Mouse (Mus musculus) stomach, embryonic 15.5 days (tissue): ENCODE measurements around the gene Gprin2. TPM values are rescaled to one million over a fixed set of nuclear protein-coding genes. Genes with fewer than 3 reads are reported as not detected.

Experiments
- ATAC-seq: fragments of 200-750 bp; cut with Nextera tagmentation; 2 replicates; pipeline ENCODE4 v1.8.0; 2017; ENCODE audit warnings: low read depth, moderate number of reproducible peaks, moderate TSS enrichment; ENCODE audit not compliant: insufficient read depth, low FRiP score
- H3K27ac ChIP-seq: fragments of 300-500 bp; sonication (generic); 2 replicates; pipeline ENCODE4 v1.5.1; 2015; ENCODE audit warnings: mild to moderate bottlenecking, inconsistent platforms
- H3K27me3 ChIP-seq: fragments of 300-500 bp; sonication (generic); replicated peaks from 2 replicates; pipeline ENCODE4 v1.6.1; 2015; ENCODE audit warnings: inconsistent platforms
- H3K36me3 ChIP-seq: fragments of 300-500 bp; sonication (generic); 2 replicates; pipeline ENCODE4 v1.6.1; 2015; ENCODE audit warnings: inconsistent platforms
- H3K4me1 ChIP-seq: fragments of 300-500 bp; sonication (generic); 2 replicates; pipeline ENCODE4 v1.6.1; 2015; ENCODE audit warnings: inconsistent platforms
- H3K4me2 ChIP-seq: fragments of 300-500 bp; sonication (generic); 2 replicates; pipeline ENCODE4 v1.6.1; 2015; ENCODE audit warnings: mild to moderate bottlenecking, inconsistent platforms
- H3K4me3 ChIP-seq: fragments of 300-500 bp; sonication (generic); replicated peaks from 2 replicates; pipeline ENCODE4 v1.5.1; 2015; ENCODE audit warnings: inconsistent platforms
- H3K9ac ChIP-seq: fragments of 300-500 bp; sonication (generic); 2 replicates; pipeline ENCODE4 v1.6.1; 2015; ENCODE audit warnings: inconsistent platforms
- H3K9me3 ChIP-seq: fragments of 300-500 bp; sonication (generic); 2 replicates; pipeline ENCODE4 v1.6.1; 2016; ENCODE audit warnings: inconsistent platforms
- WGBS: fragments of 180-500 bp; shearing (Covaris S2); methylation state at CpG from one replicate; pipeline ENCODE4 v1.1.7; 2015; 5-methylcytosine and 5-hydroxymethylcytosine counted together
- polyA plus RNA-seq: library from polyadenylated mRNA; unstranded; fragments of >200 nt; fragmentation: Nextera tagmentation; extraction: Ambion mirVana; gene quantifications from 2 replicates; pipeline ENCODE4 v1.2.1, GENCODE M21; 2015

Gprin2 gene
- polyA plus RNA-seq, 1 experiment from 2014 or later: 0.60 TPM

- Histone ChIP-seq H3K4me3 (no peak overlapping the region), H3K9me3 (no peaks in the 10 kb centered on the region), H3K36me3 (no peaks in the 10 kb centered on the region), H3K4me1 (no peaks in the 10 kb centered on the region), H3K27me3 (no peaks in the 10 kb centered on the region), H3K27ac (no peak overlapping the region), H3K9ac (no peak overlapping the region), H3K4me2 (no peak overlapping the region)
- 86% methylated on average over 15 of the region's 15 CpGs for WGBS
- ATAC-seq: no peak
Observed at GRCm38 (mm10) chr14:34195466-34195865, 6.0 kb downstream of the Gprin2 start.

GRCm38 (mm10) chr14:34193879-34194278, 7.6 kb downstream of the Gprin2 start:
- H3K4me2 ChIP-seq: no peak overlapping the region
- WGBS: 71% methylated on average over 4 of the region's 4 CpGs
- H3K9me3 ChIP-seq: no peaks in the 10 kb centered on the region
- no peaks in the 10 kb centered on the region for H3K27me3 ChIP-seq
- H3K4me1 ChIP-seq: no peaks in the 10 kb centered on the region
- H3K9ac ChIP-seq: no peak overlapping the region
- no peaks in the 10 kb centered on the region for H3K36me3 ChIP-seq
- no peak overlapping the region for H3K27ac ChIP-seq
- no peak for ATAC-seq
- H3K4me3 ChIP-seq: no peak overlapping the region

DNA sequence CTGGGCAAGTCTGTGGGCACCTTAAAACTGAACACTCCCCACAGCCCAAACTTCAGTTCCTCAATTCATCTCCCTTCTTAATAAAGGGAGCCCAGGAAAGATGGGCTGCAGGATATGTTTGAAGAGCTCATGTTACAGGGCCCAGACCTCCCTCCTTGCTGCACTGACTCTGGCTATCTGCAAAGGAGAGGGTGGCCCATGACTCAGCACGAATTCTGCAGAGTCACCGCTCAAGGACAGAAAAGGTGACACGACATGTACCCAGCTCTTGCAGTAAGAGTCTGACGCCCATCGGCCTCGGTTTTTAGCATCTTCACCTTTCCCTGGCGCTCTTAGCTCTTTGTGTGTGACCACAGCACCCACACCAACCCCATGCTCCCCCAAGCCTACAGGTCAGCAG, 11.1 kb downstream of the Gprin2 start:
- H3K9ac ChIP-seq: no peak overlapping the region
- no peaks in the 10 kb centered on the region for H3K9me3 ChIP-seq
- no peaks in the 10 kb centered on the region for H3K27me3 ChIP-seq
- no peaks in the 10 kb centered on the region for H3K4me1 ChIP-seq
- H3K27ac ChIP-seq: no peak overlapping the region
- 63% methylated on average over 7 of the region's 7 CpGs for WGBS
- no peaks in the 10 kb centered on the region for H3K36me3 ChIP-seq
- no peak overlapping the region for H3K4me3 ChIP-seq
- no peak for ATAC-seq
- no peak overlapping the region for H3K4me2 ChIP-seq

GRCm38 (mm10) chr14:34188629-34189028, 12.8 kb downstream of the Gprin2 start:
- WGBS: 67% methylated on average over 5 of the region's 5 CpGs
- no peak for ATAC-seq

GRCm38 (mm10) chr14:34183101-34183500, 18.4 kb downstream of the Gprin2 start:
- no peak for ATAC-seq
- Histone ChIP-seq H3K27me3 (no peaks in the 10 kb centered on the region), H3K9ac (no peak overlapping the region), H3K4me3 (no peak overlapping the region), H3K4me2 (no peak overlapping the region), H3K27ac (no peak overlapping the region), H3K9me3 (0 out of 2 replicates have a peak, but pooled peaks cover 4% of the 10 kb centered on the region), H3K36me3 (no peaks in the 10 kb centered on the region), H3K4me1 (no peaks in the 10 kb centered on the region)
- WGBS: 93% methylated on average over 1 of the region's 1 CpGs

More at GRCm38 (mm10) chr14:34188629-34189028, 12.8 kb downstream of the Gprin2 start:
- Histone ChIP-seq H3K4me1 (no peaks in the 10 kb centered on the region), H3K4me3 (no peak overlapping the region), H3K9me3 (no peaks in the 10 kb centered on the region), H3K27me3 (no peaks in the 10 kb centered on the region), H3K27ac (no peak overlapping the region), H3K9ac (no peak overlapping the region), H3K4me2 (no peak overlapping the region), H3K36me3 (no peaks in the 10 kb centered on the region)

- H3K4me2 ChIP-seq: no peak overlapping the region
- 79% methylated on average over 3 of the region's 3 CpGs for WGBS
- H3K27me3 ChIP-seq: no peaks in the 10 kb centered on the region
- no peaks in the 10 kb centered on the region for H3K4me1 ChIP-seq
- no peak overlapping the region for H3K9ac ChIP-seq
- 0 out of 2 replicates have a peak, but pooled peaks cover 4% of the 10 kb centered on the region for H3K9me3 ChIP-seq
- H3K27ac ChIP-seq: no peak overlapping the region
- H3K36me3 ChIP-seq: no peaks in the 10 kb centered on the region
- ATAC-seq: no peak
- no peak overlapping the region for H3K4me3 ChIP-seq
Observed at GRCm38 (mm10) chr14:34179351-34179750, 22.1 kb downstream of the Gprin2 start.

DNA sequence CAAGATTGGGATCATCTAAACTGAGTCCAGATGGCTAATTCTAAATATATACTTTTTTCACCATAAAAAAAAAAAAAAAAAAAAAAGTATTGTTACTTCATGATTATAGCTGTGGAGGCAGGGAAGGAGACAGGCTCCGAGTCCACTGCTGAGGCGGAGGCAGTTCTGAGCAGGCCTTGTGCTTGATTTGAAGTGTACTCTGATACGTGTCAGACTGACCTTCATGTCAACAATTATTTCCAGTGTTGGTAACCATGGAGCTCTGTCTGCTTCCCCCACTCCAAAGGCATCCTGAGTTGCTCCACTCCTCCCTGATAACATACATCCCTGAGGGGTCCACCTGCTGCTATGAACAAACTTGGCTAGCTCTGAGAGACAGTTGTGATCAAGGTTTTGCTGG, 30.3 kb downstream of the Gprin2 start:
- no peak overlapping the region for H3K9ac ChIP-seq
- WGBS: 77% methylated on average over 3 of the region's 3 CpGs
- H3K27ac ChIP-seq: no peak overlapping the region
- no peaks in the 10 kb centered on the region for H3K27me3 ChIP-seq
- H3K4me2 ChIP-seq: no peak overlapping the region
- no peaks in the 10 kb centered on the region for H3K36me3 ChIP-seq
- H3K9me3 ChIP-seq: no peaks in the 10 kb centered on the region
- H3K4me3 ChIP-seq: no peak overlapping the region
- no peak for ATAC-seq
- H3K4me1 ChIP-seq: no peaks in the 10 kb centered on the region

DNA sequence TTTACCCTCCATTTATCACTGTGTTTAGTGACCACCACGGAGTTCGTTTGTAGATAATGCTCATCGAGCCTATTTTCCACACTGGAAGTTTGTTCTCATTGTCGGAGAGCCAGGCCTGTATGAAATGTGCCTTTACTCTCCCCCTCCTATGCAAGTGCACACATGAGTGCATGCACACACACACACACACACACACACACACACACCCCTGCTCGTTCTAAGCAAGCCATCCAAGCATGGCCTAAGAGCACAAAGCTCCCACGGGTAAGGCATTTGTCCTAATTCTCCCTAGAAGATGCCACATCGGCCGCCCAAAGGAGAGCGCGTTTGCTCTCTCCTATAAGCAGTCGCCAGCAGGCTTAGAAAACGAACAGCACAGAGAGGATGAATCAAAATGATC, 45.7 kb downstream of the Gprin2 start:
- no peaks in the 10 kb centered on the region for H3K36me3 ChIP-seq
- no peak overlapping the region for H3K9ac ChIP-seq
- H3K9me3 ChIP-seq: no peaks in the 10 kb centered on the region
- no peak overlapping the region for H3K27ac ChIP-seq
- H3K27me3 ChIP-seq: peaks cover 11% of the 10 kb centered on the region; the same call in 1 of the 2 replicates
- peaks cover 9% of the 10 kb centered on the region for H3K4me1 ChIP-seq
- 69% methylated on average over 12 of the region's 12 CpGs for WGBS
- no peak overlapping the region for H3K4me3 ChIP-seq
- H3K4me2 ChIP-seq: no peak overlapping the region
- ATAC-seq: no peak

DNA sequence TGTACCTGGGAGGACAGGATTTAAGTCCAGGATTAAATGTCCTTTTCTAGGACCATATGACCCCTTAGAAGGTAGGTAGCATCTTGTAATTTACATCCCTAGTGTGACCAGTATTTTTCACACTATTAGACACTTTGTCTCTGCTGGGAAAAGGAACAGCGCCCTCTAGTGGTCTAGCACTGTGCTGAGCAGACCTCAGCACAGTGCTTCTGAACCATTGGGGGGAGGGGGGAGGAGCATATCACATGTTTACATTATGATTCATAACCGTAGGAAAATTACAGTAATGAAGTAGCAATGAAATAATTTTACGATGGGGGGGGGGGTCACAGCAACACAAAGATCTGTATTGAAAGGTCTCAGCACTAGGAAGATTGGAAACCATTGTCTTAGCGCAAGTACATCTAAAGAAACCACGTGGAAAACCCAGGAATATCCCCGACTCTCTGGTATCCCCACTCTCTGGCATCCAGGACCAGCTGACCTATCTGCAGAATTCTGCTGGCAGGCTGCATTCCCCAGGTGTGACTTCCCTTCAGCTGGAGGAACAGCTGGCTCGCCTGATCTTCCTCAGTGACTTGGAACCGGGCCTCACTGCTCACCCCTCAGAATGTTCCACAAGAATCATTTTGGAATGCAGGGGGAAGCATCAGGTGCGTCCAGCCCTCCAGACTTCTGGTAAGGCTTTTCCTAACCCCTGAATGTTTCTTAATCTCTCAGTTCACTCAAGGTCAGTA, 46.7 kb downstream of the Gprin2 start:
- peaks cover 9% of the 10 kb centered on the region for H3K4me1 ChIP-seq
- H3K9me3 ChIP-seq: no peaks in the 10 kb centered on the region
- no peak overlapping the region for H3K4me3 ChIP-seq
- no peak for ATAC-seq
- no peaks in the 10 kb centered on the region for H3K36me3 ChIP-seq
- no peak overlapping the region for H3K9ac ChIP-seq
- H3K27ac ChIP-seq: no peak overlapping the region
- no peak overlapping the region for H3K4me2 ChIP-seq
- 45% methylated on average over 9 of the region's 9 CpGs for WGBS
- H3K27me3 ChIP-seq: peaks cover 11% of the 10 kb centered on the region; the same call in 1 of the 2 replicates

DNA sequence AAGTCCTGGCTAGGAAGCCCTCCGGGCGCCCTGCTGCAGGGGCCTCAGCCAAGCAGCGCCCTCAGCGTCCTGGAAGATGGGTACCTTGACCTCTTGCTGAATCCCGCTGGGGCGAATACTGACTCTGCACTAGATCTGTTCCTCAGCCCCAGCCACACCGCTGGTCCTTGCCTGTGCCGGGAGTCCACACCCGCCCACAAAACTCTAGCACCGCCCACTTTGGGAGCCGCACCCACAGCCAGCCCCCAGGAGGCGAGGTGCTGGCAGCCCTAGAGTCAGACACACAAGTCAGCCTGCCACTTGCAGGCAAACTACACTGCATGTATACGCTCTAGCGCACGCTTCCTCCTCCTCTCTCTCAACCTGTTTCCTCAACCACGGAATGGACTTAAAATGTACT, 49.1 kb downstream of the Gprin2 start, which contains the start of gene Npy4r:
TSS of gene Npy4r (minus strand) at position 148 of the 400 bp plus-strand sequence.
- no peak within 1 kb of the TSS for H3K4me3 ChIP-seq
- H3K27ac ChIP-seq: no peak within 1 kb of the TSS
- no peaks in the 10 kb centered on the region for H3K9me3 ChIP-seq
- H3K36me3 ChIP-seq: no peaks in the 10 kb centered on the region
- no peak within 1 kb of the TSS for H3K9ac ChIP-seq
- peak within 1 kb of the TSS; percentile 43 for H3K4me2 ChIP-seq
- peak; percentile 91 for ATAC-seq
- WGBS: 9% methylated on average over 16 of the region's 16 CpGs
- peaks cover 9% of the 10 kb centered on the region for H3K4me1 ChIP-seq
- H3K27me3 ChIP-seq: peaks cover 11% of the 10 kb centered on the region; the same call in 1 of the 2 replicates

GRCm38 (mm10) chr14:34142915-34143314, 58.5 kb downstream of the Gprin2 start:
- Histone ChIP-seq H3K4me1 (no peaks in the 10 kb centered on the region), H3K36me3 (no peaks in the 10 kb centered on the region), H3K27me3 (0 out of 2 replicates have a peak, but pooled peaks cover 7% of the 10 kb centered on the region), H3K4me3 (no peak overlapping the region), H3K9ac (no peak overlapping the region), H3K4me2 (no peak overlapping the region), H3K9me3 (no peaks in the 10 kb centered on the region), H3K27ac (no peak overlapping the region)
- 91% methylated on average over 10 of the region's 10 CpGs for WGBS
- ATAC-seq: no peak

DNA sequence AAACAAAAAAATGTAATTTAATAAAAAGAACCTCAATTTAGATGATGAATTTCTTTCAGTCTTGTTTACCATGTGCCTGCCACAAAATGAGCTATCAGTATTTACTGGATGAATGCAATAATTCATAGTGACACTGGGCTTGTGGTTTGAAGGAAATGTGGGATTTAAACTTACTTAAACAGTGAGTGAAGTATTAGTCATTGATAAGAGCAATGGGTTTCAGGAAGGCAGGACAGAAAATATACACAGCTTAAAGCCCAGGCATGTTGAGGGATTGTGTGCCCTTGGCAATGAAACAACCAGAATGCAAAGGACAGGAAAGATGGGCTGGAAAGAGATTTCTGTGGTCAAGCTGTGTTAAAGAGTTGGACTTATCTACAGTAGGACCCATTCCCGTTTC, 59.1 kb downstream of the Gprin2 start:
- H3K27ac ChIP-seq: no peak overlapping the region
- H3K4me1 ChIP-seq: no peaks in the 10 kb centered on the region
- no peak for ATAC-seq
- H3K27me3 ChIP-seq: 0 out of 2 replicates have a peak, but pooled peaks cover 7% of the 10 kb centered on the region
- H3K36me3 ChIP-seq: no peaks in the 10 kb centered on the region
- WGBS: 50% methylated on average over 1 of the region's 1 CpGs
- H3K9ac ChIP-seq: no peak overlapping the region
- no peaks in the 10 kb centered on the region for H3K9me3 ChIP-seq
- no peak overlapping the region for H3K4me3 ChIP-seq
- H3K4me2 ChIP-seq: no peak overlapping the region
